Mouse (Mus musculus) heart, embryonic 15.5 days (tissue): ENCODE data around the gene Vmn2r108. TPM values are rescaled to one million over a fixed set of nuclear protein-coding genes. Genes with fewer than 3 reads are reported as not detected.
"Not testable (repeated sequence)": the region's sequence is repeated elsewhere in the genome, so short reads cannot be mapped to it uniquely, and the experiment has no call there.

Source experiments
- ATAC-seq: fragments of 200-750 bp; cut with Nextera tagmentation; replicated peaks from 2 replicates; pipeline ENCODE4 v1.8.0; 2017; ENCODE audit warnings: low read depth, moderate TSS enrichment; ENCODE audit not compliant: insufficient number of reproducible peaks, insufficient read depth, low FRiP score
- H3K27ac ChIP-seq: fragments of 300-500 bp; sonication (generic); 2 replicates; pipeline ENCODE4 v1.5.1; 2015; ENCODE audit warnings: mild to moderate bottlenecking, inconsistent platforms
- H3K27me3 ChIP-seq: fragments of 300-500 bp; sonication (generic); 2 replicates; pipeline ENCODE4 v1.6.1; 2015; ENCODE audit warnings: inconsistent platforms
- H3K36me3 ChIP-seq: fragments of 300-500 bp; sonication (generic); 2 replicates; pipeline ENCODE4 v1.6.1; 2015; ENCODE audit warnings: mild to moderate bottlenecking, inconsistent platforms
- H3K4me1 ChIP-seq: fragments of 300-500 bp; sonication (generic); replicated peaks from 2 replicates; pipeline ENCODE4 v1.6.1; 2015; ENCODE audit warnings: inconsistent platforms
- H3K4me2 ChIP-seq: fragments of 300-500 bp; sonication (generic); 2 replicates; pipeline ENCODE4 v1.6.1; 2015; ENCODE audit warnings: inconsistent platforms, mild to moderate bottlenecking, moderate library complexity
- H3K4me3 ChIP-seq: fragments of 300-500 bp; sonication (generic); 2 replicates; pipeline ENCODE4 v1.5.1; 2015; ENCODE audit warnings: mild to moderate bottlenecking, inconsistent platforms
- H3K9ac ChIP-seq: fragments of 300-500 bp; sonication (generic); 2 replicates; pipeline ENCODE4 v1.6.1; 2015; ENCODE audit warnings: mild to moderate bottlenecking, inconsistent platforms
- H3K9me3 ChIP-seq: fragments of 300-500 bp; sonication (generic); replicated peaks from 2 replicates; pipeline ENCODE4 v1.6.1; 2016; ENCODE audit warnings: inconsistent platforms
- WGBS: fragments of 180-500 bp; shearing (Covaris S2); methylation state at CpG from one replicate; pipeline ENCODE4 v1.1.7; 2015; ENCODE audit warnings: mixed read lengths; 5-methylcytosine and 5-hydroxymethylcytosine counted together
- polyA plus RNA-seq: library from polyadenylated mRNA; unstranded; fragments of >200 nt; fragmentation: Nextera tagmentation; extraction: Ambion mirVana; gene quantifications from 2 replicates; pipeline ENCODE4 v1.2.1, GENCODE M21; 2015

Vmn2r108 gene
- polyA plus RNA-seq = not detected in 2 replicates

- Histone ChIP-seq H3K4me1 (no peaks in the 10 kb centered on the region), H3K27ac (no peak within 1 kb of the TSS), H3K4me2 (no peak within 1 kb of the TSS), H3K27me3 (no peaks in the 10 kb centered on the region), H3K9me3 (no peaks in the 10 kb centered on the region), H3K36me3 (no peaks in the 10 kb centered on the region), H3K9ac (no peak within 1 kb of the TSS), H3K4me3 (no peak within 1 kb of the TSS)
- no peak for ATAC-seq
These were observed at the start of gene Vmn2r108 for GRCm38 (mm10) chr17:20481231-20481630. Gene Vmn2r108 (minus strand): TSS chr17:20481331.

GRCm38 (mm10) chr17:20508247-20508646 lies 27.1 kb upstream of the Vmn2r108 start:
- H3K9me3 ChIP-seq, H3K36me3 ChIP-seq, H3K4me3 ChIP-seq, H3K9ac ChIP-seq, H3K4me2 ChIP-seq, H3K27ac ChIP-seq, ATAC-seq, H3K4me1 ChIP-seq, H3K27me3 ChIP-seq: not testable (repeated sequence)

GRCm38 (mm10) chr17:20497858-20498257 lies 16.7 kb upstream of the Vmn2r108 start, which contains the start of gene Vmn1r225:
Gene Vmn1r225 (plus strand): TSS chr17:20498158.
- H3K4me3 ChIP-seq = no peak within 1 kb of the TSS
- no peak within 1 kb of the TSS for H3K4me2 ChIP-seq
- no peaks in the 10 kb centered on the region; the same call in 1 of the 2 replicates for H3K9me3 ChIP-seq
- no peaks in the 10 kb centered on the region for H3K27me3 ChIP-seq
- no peak within 1 kb of the TSS for H3K27ac ChIP-seq
- no peaks in the 10 kb centered on the region for H3K36me3 ChIP-seq
- ATAC-seq = no peak
- H3K4me1 ChIP-seq = no peaks in the 10 kb centered on the region
- no peak within 1 kb of the TSS for H3K9ac ChIP-seq

GRCm38 (mm10) chr17:20473311-20473710 lies 7.8 kb downstream of the Vmn2r108 start:
- Histone ChIP-seq H3K9ac (no peak overlapping the region), H3K27me3 (no peaks in the 10 kb centered on the region), H3K4me1 (no peaks in the 10 kb centered on the region), H3K4me3 (no peak overlapping the region), H3K27ac (no peak overlapping the region), H3K4me2 (no peak overlapping the region), H3K9me3 (no peaks in the 10 kb centered on the region; the same call in 1 of the 2 replicates), H3K36me3 (no peaks in the 10 kb centered on the region)
- WGBS = 54% methylated on average over 3 of the region's 3 CpGs
- no peak for ATAC-seq

GRCm38 (mm10) chr17:20439263-20439662 lies 41.9 kb downstream of the Vmn2r108 start:
- Histone ChIP-seq H3K36me3 (no peaks in the 10 kb centered on the region), H3K4me1 (no peaks in the 10 kb centered on the region), H3K27me3 (no peaks in the 10 kb centered on the region), H3K4me3 (no peak overlapping the region), H3K9me3 (no peaks in the 10 kb centered on the region; the same call in 1 of the 2 replicates), H3K27ac (no peak overlapping the region), H3K4me2 (no peak overlapping the region), H3K9ac (no peak overlapping the region)
- no peak for ATAC-seq

DNA sequence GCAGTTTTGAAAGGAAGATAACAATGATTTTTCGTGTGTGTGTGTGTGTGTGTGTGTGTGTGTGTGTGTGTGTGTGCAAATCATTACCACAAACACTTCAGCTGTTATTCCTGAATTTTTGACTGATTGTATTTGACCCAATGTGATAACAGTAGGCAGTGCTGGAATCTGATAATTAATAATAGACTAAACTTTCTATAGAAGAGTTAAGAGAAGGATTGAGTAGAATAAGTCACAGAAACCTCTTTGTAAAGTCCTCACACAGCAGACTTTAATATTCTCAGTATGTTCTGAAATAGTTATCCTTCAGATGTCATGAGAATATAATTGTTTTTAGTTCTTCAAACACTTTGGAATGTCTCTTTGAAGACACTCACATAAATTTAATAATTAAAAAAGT lies 67.3 kb downstream of the Vmn2r108 start, which contains the start of gene Vmn1r224:
TSS of gene Vmn1r224 (plus strand) at position 301 of the 400 bp plus-strand sequence.
- no peak within 1 kb of the TSS for H3K4me3 ChIP-seq
- no peak within 1 kb of the TSS for H3K4me2 ChIP-seq
- no peak within 1 kb of the TSS for H3K9ac ChIP-seq
- no peaks in the 10 kb centered on the region for H3K4me1 ChIP-seq
- no peaks in the 10 kb centered on the region for H3K36me3 ChIP-seq
- no peak within 1 kb of the TSS for H3K27ac ChIP-seq
- WGBS = 23% methylated on average over 1 of the region's 1 CpGs
- no peak for ATAC-seq
- H3K9me3 ChIP-seq = no peaks in the 10 kb centered on the region
- no peaks in the 10 kb centered on the region for H3K27me3 ChIP-seq

Other genes starting within 250 kb of the Vmn2r108 start
- not detected in 2 replicates for gene Vmn2r105, start 246.3 kb downstream of the Vmn2r108 start, polyA plus RNA-seq
- not detected in 2 replicates for gene Vmn2r106, start 195.8 kb downstream of the Vmn2r108 start, polyA plus RNA-seq
- not detected in 2 replicates for gene Vmn2r107, start 136.1 kb downstream of the Vmn2r108 start, polyA plus RNA-seq
- gene Vmn1r224, start 67.2 kb downstream of the Vmn2r108 start, polyA plus RNA-seq = not detected in 2 replicates
- gene Vmn1r225, start 16.8 kb upstream of the Vmn2r108 start, polyA plus RNA-seq = not detected in 2 replicates
- gene Vmn2r109, start 83.4 kb upstream of the Vmn2r108 start, polyA plus RNA-seq = not detected in 2 replicates
- not detected in 2 replicates for gene Vmn2r110, start 115.1 kb upstream of the Vmn2r108 start, polyA plus RNA-seq
- gene Fpr-rs3, start 143.5 kb upstream of the Vmn2r108 start, polyA plus RNA-seq = not detected in 2 replicates
- gene Vmn1r226, start 201.5 kb upstream of the Vmn2r108 start, polyA plus RNA-seq = not detected in 2 replicates
- not detected in 2 replicates for gene Vmn1r227, start 248.5 kb upstream of the Vmn2r108 start, polyA plus RNA-seq